Mouse (Mus musculus): ENCODE measurements around the gene Sox11.

The Sox11 gene

GRCm38 (mm10) chr12:27336801-27337200 lies 5.6 kb downstream of the Sox11 start:
- DNase-seq (ENCODE audit: low read depth, low spot score): no peak

GRCm38 (mm10) chr12:27336336-27336735 lies 6.0 kb downstream of the Sox11 start:
- DNase-seq (ENCODE audit: low read depth, low spot score): no peak

GRCm38 (mm10) chr12:27335356-27336055 lies 6.9 kb downstream of the Sox11 start:
- no peak for DNase-seq (ENCODE audit: low read depth, low spot score)

GRCm38 (mm10) chr12:27333590-27333989 lies 8.8 kb downstream of the Sox11 start:
- DNase-seq (ENCODE audit: low read depth, low spot score): no peak

GRCm38 (mm10) chr12:27323423-27323822 lies 19.0 kb downstream of the Sox11 start:
- DNase-seq (ENCODE audit: low read depth, low spot score): no peak

GRCm38 (mm10) chr12:27320705-27321104 lies 21.7 kb downstream of the Sox11 start:
- DNase-seq (ENCODE audit: low read depth, low spot score): no peak

- no peak for DNase-seq (ENCODE audit: low read depth, low spot score)
Observed at GRCm38 (mm10) chr12:27312985-27313384, 29.4 kb downstream of the Sox11 start.

GRCm38 (mm10) chr12:27311854-27312466 lies 30.4 kb downstream of the Sox11 start:
- DNase-seq (ENCODE audit: low read depth, low spot score): no peak

- DNase-seq (ENCODE audit: low read depth, low spot score): no peak
Observed at GRCm38 (mm10) chr12:27311316-27311832, 31.0 kb downstream of the Sox11 start.

- no peak for DNase-seq (ENCODE audit: low read depth, low spot score)
Observed at GRCm38 (mm10) chr12:27310703-27311102, 31.7 kb downstream of the Sox11 start.

- DNase-seq (ENCODE audit: low read depth, low spot score): no peak
Observed at GRCm38 (mm10) chr12:27309969-27310368, 32.4 kb downstream of the Sox11 start.

- no peak for DNase-seq (ENCODE audit: low read depth, low spot score)
Observed at GRCm38 (mm10) chr12:27304713-27305437, 37.5 kb downstream of the Sox11 start.

GRCm38 (mm10) chr12:27303190-27303589 lies 39.2 kb downstream of the Sox11 start:
- no peak for DNase-seq (ENCODE audit: low read depth, low spot score)

- DNase-seq (ENCODE audit: low read depth, low spot score): no peak
Observed at GRCm38 (mm10) chr12:27298721-27299120, 43.7 kb downstream of the Sox11 start.

- DNase-seq (ENCODE audit: low read depth, low spot score): no peak
Observed at GRCm38 (mm10) chr12:27294191-27294590, 48.2 kb downstream of the Sox11 start.

GRCm38 (mm10) chr12:27293736-27294135 lies 48.6 kb downstream of the Sox11 start:
- DNase-seq (ENCODE audit: low read depth, low spot score): no peak

GRCm38 (mm10) chr12:27293208-27293607 lies 49.2 kb downstream of the Sox11 start:
- DNase-seq (ENCODE audit: low read depth, low spot score): no peak
